Mouse (Mus musculus) liver, embryonic 14.5 days (tissue): ENCODE results near the gene Gm49380. TPM values are rescaled to one million over a fixed set of nuclear protein-coding genes. Genes with fewer than 3 reads are reported as not detected.

ENCODE experiments used
- ATAC-seq: fragments of 200-750 bp; cut with Nextera tagmentation; 2 replicates; pipeline ENCODE4 v1.8.0; 2017; ENCODE audit warnings: moderate number of reproducible peaks, mild to moderate bottlenecking, moderate library complexity; ENCODE audit not compliant: insufficient read depth
- DNase-seq, 3 experiments: peaks; one replicate each; pipeline ENCODE4 v3.0.0-alpha.2; 2012 to 2013; ENCODE audit warnings: low read depth in 3 of 3, low spot score in 3 of 3
- H3K27ac ChIP-seq: fragments of 300-500 bp; sonication (generic); 2 replicates; pipeline ENCODE4 v1.5.1; 2014; ENCODE audit warnings: moderate library complexity, mild to moderate bottlenecking, control low read depth, inconsistent platforms
- H3K27me3 ChIP-seq: fragments of 300-500 bp; sonication (generic); 2 replicates; pipeline ENCODE4 v1.6.1; 2014; ENCODE audit warnings: mild to moderate bottlenecking, low read length, moderate library complexity; ENCODE audit not compliant: control insufficient read depth, insufficient read depth
- H3K36me3 ChIP-seq: fragments of 300-500 bp; sonication (generic); replicated peaks from 2 replicates; pipeline ENCODE4 v1.6.1; 2014; ENCODE audit warnings: low read depth; ENCODE audit not compliant: control insufficient read depth, insufficient read depth
- H3K4me1 ChIP-seq, 2 experiments: fragments of 200-500 bp in 1 of 2; fragments of 300-500 bp in 1 of 2; sonication (generic) in 1 of 2; replicated peaks; 2 replicates each; pipeline ENCODE4 v1.6.1; 2012 to 2014; ENCODE audit warnings: antibody characterized with exemption in 1 of 2, inconsistent platforms in 1 of 2, low read length in 1 of 2; ENCODE audit not compliant: control insufficient read depth in 2 of 2, insufficient read depth in 2 of 2
- H3K4me2 ChIP-seq: fragments of 300-500 bp; sonication (generic); 2 replicates; pipeline ENCODE4 v1.6.1; 2014; ENCODE audit warnings: low read depth, mild to moderate bottlenecking, control low read depth, moderate library complexity
- H3K4me3 ChIP-seq, 2 experiments: fragments of 200-500 bp in 1 of 2; fragments of 300-500 bp in 1 of 2; sonication (generic) in 1 of 2; 2 replicates each; pipeline ENCODE4 v1.5.1; 2012 to 2014; ENCODE audit warnings: low read depth in 2 of 2, low read length in 2 of 2, mild to moderate bottlenecking in 2 of 2, control low read depth in 1 of 2, inconsistent platforms in 1 of 2, moderate library complexity in 1 of 2; ENCODE audit not compliant: insufficient read depth in 1 of 2
- H3K9ac ChIP-seq: fragments of 300-500 bp; sonication (generic); replicated peaks from 2 replicates; pipeline ENCODE4 v1.6.1; 2014; ENCODE audit warnings: mild to moderate bottlenecking, control low read depth, moderate library complexity
- H3K9me3 ChIP-seq: fragments of 300-500 bp; sonication (generic); 2 replicates; pipeline ENCODE4 v1.6.1; 2016; ENCODE audit warnings: low read length, mixed read lengths; ENCODE audit not compliant: control insufficient read depth
- CTCF ChIP-seq: IDR thresholded peaks from 2 replicates; pipeline ENCODE4 v1.5.1; 2016; ENCODE audit warnings: antibody characterized with exemption, low read depth, control low read depth
- EP300 ChIP-seq: IDR thresholded peaks from 2 replicates; pipeline ENCODE4 v1.6.1; 2016; ENCODE audit warnings: antibody characterized with exemption, low read depth
- WGBS: fragments of 180-500 bp; shearing (Covaris S2); extraction: QIAGEN DNeasy Blood & Tissue Kit; methylation state at CpG from one replicate; pipeline ENCODE4 v1.1.7; 2014; ENCODE audit not compliant: insufficient replicate concordance; 5-methylcytosine and 5-hydroxymethylcytosine counted together
- polyA plus RNA-seq, 2 experiments: library from polyadenylated mRNA; depleted of rRNA in 1 of 2; stranded (reverse) in 1 of 2; unstranded in 1 of 2; fragments of >200 nt; fragmentation: Nextera tagmentation in 1 of 2; extraction: Ambion mirVana in 1 of 2; gene quantifications; 2 replicates each; pipeline versions ENCODE4 v1.2.1 to v1.2.3; 2012 to 2014

The Gm49380 gene
- polyA plus RNA-seq, 2 experiments: 0.09 TPM; not detected in 1

DNA sequence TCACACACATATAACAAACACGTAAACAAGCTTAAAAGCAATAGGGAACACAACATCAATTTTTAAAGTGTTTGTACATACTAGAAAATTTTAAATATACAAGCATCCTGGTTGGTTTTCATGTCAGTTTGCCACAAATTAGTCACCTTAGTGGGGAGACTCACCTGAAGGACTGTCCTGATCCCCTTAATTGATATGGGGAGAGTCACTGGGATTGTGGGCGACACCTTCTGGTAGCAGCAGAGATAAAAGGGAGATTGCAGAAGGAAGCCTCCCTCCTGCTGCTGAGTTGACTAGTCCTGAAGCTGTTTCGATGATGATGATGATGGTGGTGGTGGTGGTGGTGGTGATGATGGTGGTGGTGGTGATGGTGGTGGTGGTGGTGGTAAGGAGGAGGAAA, 60.4 kb downstream of the Gm49380 start:
- no peak overlapping the region for H3K4me2 ChIP-seq
- TF ChIP-seq CTCF (no peak), EP300 (no peak)
- no peak overlapping the region for H3K27ac ChIP-seq
- no peak for ATAC-seq
- no peaks in the 10 kb centered on the region for H3K4me1 ChIP-seq
- H3K9ac ChIP-seq: no peak overlapping the region
- WGBS: 56% methylated on average over 3 of the region's 3 CpGs
- no peak for DNase-seq
- H3K9me3 ChIP-seq: no peaks in the 10 kb centered on the region
- no peaks in the 10 kb centered on the region for H3K36me3 ChIP-seq
- H3K27me3 ChIP-seq: no peaks in the 10 kb centered on the region
- no peak overlapping the region for H3K4me3 ChIP-seq

DNA sequence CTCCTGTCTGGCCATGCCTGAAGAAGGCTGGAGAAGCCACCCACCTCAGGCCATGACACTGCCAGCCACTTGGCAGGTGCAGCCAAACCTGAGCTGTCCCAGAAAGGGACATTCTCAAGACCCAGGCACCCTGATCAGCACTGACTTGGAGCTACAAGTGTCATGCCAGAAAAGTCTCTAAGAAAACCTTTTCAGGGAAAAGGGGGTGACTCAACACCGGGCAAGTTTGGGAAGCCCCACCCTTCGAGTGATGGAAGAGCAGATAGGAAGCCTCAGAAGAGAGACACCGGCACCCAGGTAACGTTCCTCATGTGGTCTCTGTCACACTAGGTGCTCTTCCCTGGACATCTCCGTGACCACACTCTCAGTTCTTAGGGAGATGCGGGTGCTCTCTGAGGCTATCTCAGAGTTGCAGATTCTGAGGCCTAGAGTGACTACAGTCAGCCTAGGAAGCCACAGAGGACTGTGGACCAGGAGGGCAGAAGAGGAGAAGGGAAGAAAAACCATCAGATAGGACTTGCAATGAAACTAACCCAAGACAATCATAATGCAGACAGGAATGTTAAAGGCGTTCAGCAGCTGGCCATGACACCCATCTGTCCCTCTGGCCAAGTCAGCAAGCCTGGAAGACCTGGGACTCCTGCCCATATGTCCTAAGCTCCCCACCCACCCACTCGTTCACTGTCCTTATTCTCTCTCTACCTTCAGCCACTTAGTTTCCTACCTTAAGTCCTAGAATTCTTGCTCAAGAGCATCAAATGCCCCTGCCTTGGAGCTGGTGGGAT, 63.7 kb downstream of the Gm49380 start:
- Histone ChIP-seq H3K9me3 (no peaks in the 10 kb centered on the region), H3K9ac (no peak overlapping the region), H3K4me1 (no peaks in the 10 kb centered on the region), H3K4me2 (no peak overlapping the region), H3K4me3 (no peak overlapping the region), H3K36me3 (no peaks in the 10 kb centered on the region), H3K27ac (no peak overlapping the region), H3K27me3 (peaks cover 6% of the 10 kb centered on the region)
- 57% methylated on average over 8 of the region's 8 CpGs for WGBS
- no peak for ATAC-seq
- TF ChIP-seq CTCF: no peak
- TF ChIP-seq EP300: no peak
- DNase-seq: no peak

DNA sequence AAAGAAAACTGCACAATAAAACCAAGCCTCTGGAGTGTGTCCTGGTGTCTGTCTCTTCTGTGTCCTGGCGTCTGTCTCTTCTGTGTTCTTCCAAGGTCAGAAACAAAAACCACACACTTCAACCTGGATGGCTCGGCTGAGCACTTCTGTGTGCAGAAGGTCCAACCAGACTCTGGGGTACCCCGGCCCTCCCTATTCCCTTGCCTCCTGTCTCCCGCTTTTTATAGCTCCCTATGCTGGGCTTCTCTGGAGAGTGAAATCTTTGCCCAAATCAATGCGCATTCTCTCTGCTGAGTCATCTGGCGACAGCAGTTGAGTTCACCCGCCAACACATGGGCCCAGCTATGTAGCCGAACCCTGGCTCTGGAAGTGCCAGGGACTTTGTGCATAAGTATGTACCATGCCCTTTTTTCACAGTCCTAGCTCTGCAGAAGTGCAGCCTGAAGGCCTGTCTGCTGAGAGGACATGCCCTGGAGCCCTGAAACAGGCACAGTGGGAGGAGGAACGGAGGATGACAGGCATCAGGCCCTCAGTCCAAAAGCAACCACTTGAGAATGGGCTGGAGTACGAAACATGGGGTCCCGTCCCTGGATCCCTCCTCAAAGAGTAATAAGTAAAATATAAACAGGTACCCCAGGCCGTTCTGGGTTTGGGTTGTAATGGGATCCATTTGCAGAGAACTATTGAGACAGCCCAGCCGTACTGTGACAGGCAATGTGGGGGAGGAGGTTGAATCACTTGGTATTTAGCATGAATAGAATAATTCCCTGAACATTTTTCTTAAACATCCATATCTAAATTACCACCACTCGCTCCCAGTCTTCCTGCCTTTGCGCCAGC, 64.5 kb downstream of the Gm49380 start:
- Histone ChIP-seq H3K4me1 (no peaks in the 10 kb centered on the region), H3K9me3 (no peaks in the 10 kb centered on the region), H3K4me2 (no peak overlapping the region), H3K27me3 (peaks cover 14% of the 10 kb centered on the region), H3K4me3 (no peak overlapping the region), H3K9ac (no peak overlapping the region), H3K27ac (no peak overlapping the region), H3K36me3 (no peaks in the 10 kb centered on the region)
- ATAC-seq (no peak), DNase-seq (no peak)
- TF ChIP-seq CTCF (no peak), EP300 (no peak)
- WGBS: 53% methylated on average over 15 of the region's 15 CpGs

DNA sequence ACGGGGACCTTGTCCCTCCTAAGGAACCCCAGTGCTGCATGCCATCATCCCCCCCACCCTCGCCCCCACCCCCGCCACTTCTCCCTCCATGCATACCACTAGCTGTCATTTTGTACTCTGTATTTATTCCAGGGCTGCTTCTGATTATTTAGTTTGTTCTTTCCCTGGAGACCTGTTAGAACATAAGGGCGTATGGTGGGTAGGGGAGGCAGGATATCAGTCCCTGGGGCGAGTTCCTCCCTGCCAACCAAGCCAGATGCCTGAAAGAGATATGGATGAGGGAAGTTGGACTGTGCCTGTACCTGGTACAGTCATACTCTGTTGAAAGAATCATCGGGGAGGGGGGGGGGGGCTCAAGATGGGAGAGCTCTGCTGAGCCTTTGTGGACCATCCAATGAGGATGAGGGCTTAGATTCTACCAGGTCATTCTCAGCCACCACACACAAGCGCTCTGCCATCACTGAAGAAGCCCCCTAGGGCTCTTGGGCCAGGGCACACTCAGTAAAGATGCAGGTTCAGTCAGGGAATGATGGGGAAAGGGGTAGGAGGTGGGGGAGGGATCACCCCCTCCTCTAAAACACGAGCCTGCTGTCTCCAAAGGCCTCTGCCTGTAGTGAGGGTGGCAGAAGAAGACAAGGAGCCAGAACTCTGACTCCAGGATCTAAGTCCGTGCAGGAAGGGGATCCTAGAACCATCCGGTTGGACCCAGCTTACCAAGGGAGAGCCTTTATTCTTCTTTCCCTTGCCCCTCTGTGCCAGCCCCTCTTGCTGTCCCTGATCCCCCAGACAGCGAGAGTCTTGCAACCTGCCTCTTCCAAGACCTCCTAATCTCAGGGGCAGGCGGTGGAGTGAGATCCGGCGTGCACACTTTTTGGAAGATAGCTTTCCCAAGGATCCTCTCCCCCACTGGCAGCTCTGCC, 65.5 kb downstream of the Gm49380 start:
- DNase-seq (no peak), ATAC-seq (no peak)
- no peaks in the 10 kb centered on the region for H3K9me3 ChIP-seq
- no peak for TF ChIP-seq CTCF
- no peak for TF ChIP-seq EP300
- peaks cover 23% of the 10 kb centered on the region for H3K27me3 ChIP-seq
- H3K27ac ChIP-seq: no peak overlapping the region
- 37% methylated on average over 14 of the region's 14 CpGs for WGBS
- H3K4me1 ChIP-seq: no peaks in the 10 kb centered on the region
- H3K9ac ChIP-seq: no peak overlapping the region
- no peak overlapping the region for H3K4me3 ChIP-seq
- H3K36me3 ChIP-seq: no peaks in the 10 kb centered on the region
- H3K4me2 ChIP-seq: no peak overlapping the region
